Comparison of ENCODE assay signal across 8 mouse cellular contexts in the genomic region with DNA sequence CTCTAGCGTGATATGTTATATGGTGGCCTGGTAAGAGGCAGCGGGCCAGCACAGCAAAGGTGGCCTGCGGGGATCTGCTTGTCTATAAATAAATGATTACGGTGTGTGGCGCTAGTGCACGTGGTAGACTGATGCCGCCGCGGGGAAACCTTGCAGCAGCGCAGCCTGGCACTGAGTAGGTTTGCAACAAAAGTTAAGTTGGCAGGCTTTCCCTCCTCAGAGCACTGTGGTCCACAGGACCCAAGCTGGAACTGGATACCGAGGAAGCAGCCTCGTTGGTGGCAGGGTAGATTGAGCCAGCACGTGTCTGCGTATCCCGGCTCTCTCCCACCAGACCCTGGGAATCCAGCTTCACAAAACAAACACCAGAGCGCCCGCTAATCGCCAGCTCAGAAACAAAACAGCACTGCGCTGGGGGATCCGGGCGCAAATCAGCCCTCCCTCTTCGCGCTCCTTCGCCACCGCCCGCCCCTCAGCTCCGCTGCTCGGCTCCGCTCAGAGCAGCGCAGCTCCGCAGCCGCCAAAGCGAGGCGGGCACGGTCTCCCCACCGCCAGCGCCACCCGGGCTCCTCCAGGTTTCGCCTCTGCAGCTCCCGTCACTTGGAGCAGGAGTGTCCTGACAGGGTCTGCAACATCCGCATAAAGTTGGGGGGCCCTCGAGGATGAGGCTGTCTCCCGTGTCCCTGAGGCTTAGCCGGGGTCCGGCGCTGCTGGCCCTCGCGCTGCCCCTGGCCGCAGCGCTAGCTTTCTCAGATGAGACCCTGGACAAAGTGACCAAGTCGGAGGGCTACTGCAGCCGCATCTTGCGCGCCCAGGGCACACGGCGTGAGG. TPM values are rescaled to one million over a fixed set of nuclear protein-coding genes. Genes with fewer than 3 reads are reported as not detected.
DNase-seq lines count a peak whose midpoint lies in the region; ATAC-seq and TF ChIP-seq lines count a peak whose summit lies in the region.

Gene Spon1, plus strand, starts transcription at position 332 of the 831 bp plus-strand sequence.

- no peaks in the 10 kb centered on the region for H3K36me3 ChIP-seq in testis, adult 2 months (ENCODE audit: control insufficient read depth, insufficient read depth, low read length)
- no peaks in the 10 kb centered on the region for H3K36me3 ChIP-seq in heart, embryonic 10.5 days
- H3K36me3 ChIP-seq in liver, embryonic 13.5 days = no peaks in the 10 kb centered on the region
- no peaks in the 10 kb centered on the region for H3K36me3 ChIP-seq in neural tube, embryonic 11.5 days (ENCODE audit: control insufficient read depth, insufficient read depth, low read length)

- no peak within 1 kb of the TSS for H3K9ac ChIP-seq in liver, embryonic 13.5 days
- H3K9ac ChIP-seq in neural tube, embryonic 11.5 days (ENCODE audit: low read length) = peak within 1 kb of the TSS; percentile 70

- WGBS in heart, embryonic 10.5 days = under 1% methylated on average over 56 of the region's 56 CpGs
- WGBS in liver, embryonic 13.5 days (ENCODE audit: insufficient replicate concordance) = 3% methylated on average over 56 of the region's 56 CpGs
- under 1% methylated on average over 56 of the region's 56 CpGs for WGBS in neural tube, embryonic 11.5 days

- no peak for TF ChIP-seq CTCF in testis, adult 2 months (IDR thresholded peaks at IDR 0.05; ENCODE audit: control insufficient read depth, insufficient read depth, insufficient replicate concordance, low read depth, low read length)
- TF ChIP-seq CTCF in embryonic fibroblast, embryonic 13.5 days (IDR thresholded peaks at IDR 0.05; ENCODE audit: borderline replicate concordance, insufficient read depth, low read length) = no peak

- no peak; the same call in 1 of the 2 replicates for TF ChIP-seq POLR2A in testis, adult 2 months (IDR thresholded peaks at IDR 0.05; ENCODE audit: control insufficient read depth, low read depth, low read length)
- no peak for TF ChIP-seq POLR2A in embryonic fibroblast, embryonic 13.5 days (IDR thresholded peaks at IDR 0.05; ENCODE audit: low read depth, low read length)

- no peak for ATAC-seq in liver, embryonic 13.5 days (ENCODE audit: low read depth)
- peak; percentile 88 for ATAC-seq in neural tube, embryonic 11.5 days (ENCODE audit: insufficient read depth, low FRiP score, low TSS enrichment)

- no peak within 1 kb of the TSS for H3K27ac ChIP-seq in testis, adult 2 months (ENCODE audit: control insufficient read depth, insufficient read depth, low read depth, low read length)
- no peak within 1 kb of the TSS for H3K27ac ChIP-seq in embryonic fibroblast, embryonic 13.5 days (ENCODE audit: insufficient read depth, low read length)
- H3K27ac ChIP-seq in heart, embryonic 10.5 days = peak within 1 kb of the TSS; percentile 93
- no peak within 1 kb of the TSS for H3K27ac ChIP-seq in liver, embryonic 13.5 days
- H3K27ac ChIP-seq in neural tube, embryonic 11.5 days (ENCODE audit: low read depth, low read length) = peak within 1 kb of the TSS; percentile 54; the same call in 1 of the 2 replicates

- H3K9me3 ChIP-seq in heart, embryonic 10.5 days = no peaks in the 10 kb centered on the region
- no peaks in the 10 kb centered on the region for H3K9me3 ChIP-seq in liver, embryonic 13.5 days (replicated peaks)
- peaks cover 3% of the 10 kb centered on the region; the same call in 1 of the 2 replicates for H3K9me3 ChIP-seq in neural tube, embryonic 11.5 days (ENCODE audit: control insufficient read depth, low read length)

- peak within 1 kb of the TSS; percentile 52 for H3K4me2 ChIP-seq in liver, embryonic 13.5 days
- peak within 1 kb of the TSS; percentile 82 for H3K4me2 ChIP-seq in neural tube, embryonic 11.5 days (ENCODE audit: low read depth)

- DNase-seq in testis, postnatal 14 days (ENCODE audit: low spot score) = no peak
- peak; percentile 88 for DNase-seq in heart, embryonic 10.5 days (ENCODE audit: low spot score)
- DNase-seq in kidney, postnatal 14 days = peak; percentile 54
- DNase-seq in liver, embryonic 13.5 days = no peak
- peak; percentile 80 for DNase-seq in neural tube, embryonic 11.5 days (ENCODE audit: low spot score)
- peak; percentile 69 for DNase-seq in thymus, postnatal 14 days

- peaks cover 4% of the 10 kb centered on the region for H3K4me1 ChIP-seq in testis, adult 2 months (ENCODE audit: control insufficient read depth, insufficient read depth, low read length)
- no peaks in the 10 kb centered on the region for H3K4me1 ChIP-seq in embryonic fibroblast, embryonic 13.5 days (ENCODE audit: control insufficient read depth, insufficient read depth, low read length)
- peaks cover 58% of the 10 kb centered on the region for H3K4me1 ChIP-seq in heart, embryonic 10.5 days
- no peaks in the 10 kb centered on the region for H3K4me1 ChIP-seq in liver, embryonic 13.5 days (replicated peaks)
- peaks cover 14% of the 10 kb centered on the region; the same call in 1 of the 2 replicates for H3K4me1 ChIP-seq in neural tube, embryonic 11.5 days (ENCODE audit: control insufficient read depth, insufficient read depth, low read length)

- H3K27me3 ChIP-seq in testis, adult 2 months (ENCODE audit: control insufficient read depth, insufficient read depth, low read length) = no peaks in the 10 kb centered on the region
- H3K27me3 ChIP-seq in heart, embryonic 10.5 days (ENCODE audit: insufficient read depth, poor library complexity, severe bottlenecking) = peaks cover 6% of the 10 kb centered on the region; the same call in 1 of the 2 replicates
- peaks cover 50% of the 10 kb centered on the region for H3K27me3 ChIP-seq in liver, embryonic 13.5 days
- H3K27me3 ChIP-seq in neural tube, embryonic 11.5 days (ENCODE audit: control insufficient read depth, insufficient read depth, low read length) = peaks cover 25% of the 10 kb centered on the region

- H3K4me3 ChIP-seq in testis, adult 2 months (ENCODE audit: control insufficient read depth, low read depth, low read length) = peak within 1 kb of the TSS; percentile 73
- H3K4me3 ChIP-seq in embryonic fibroblast, embryonic 13.5 days (ENCODE audit: insufficient read depth, low read length) = peak within 1 kb of the TSS; percentile 36
- H3K4me3 ChIP-seq in heart, embryonic 10.5 days = peak within 1 kb of the TSS; percentile 66
- H3K4me3 ChIP-seq in liver, embryonic 13.5 days (replicated peaks) = peak within 1 kb of the TSS; percentile 36
- peak within 1 kb of the TSS; percentile 54 for H3K4me3 ChIP-seq in neural tube, embryonic 11.5 days (ENCODE audit: low read depth, low read length)

RNA-seq across cellular contexts. Expression of gene Spon1, which starts in this region (rescaled TPM):
- 3.6 and 4.2 TPM in 2 replicates for polyA plus RNA-seq in testis, adult 2 months (2012; rRNA removed)
- polyA plus RNA-seq in embryonic fibroblast, embryonic 13.5 days (2011; ENCODE audit: insufficient read length, low read depth, missing spikeins) = 0.22 and 0.56 TPM in 2 replicates
- 62.0 and 100 TPM in 2 replicates for polyA plus RNA-seq in heart, embryonic 10.5 days (2016; fragmentation: Nextera tagmentation; extraction: Ambion mirVana)
- 0.95 and 1.1 TPM in 2 replicates for polyA plus RNA-seq in liver, embryonic 13.5 days (2015; fragmentation: Nextera tagmentation; extraction: Ambion mirVana)
- 66.4 and 79.1 TPM in 2 replicates for polyA plus RNA-seq in neural tube, embryonic 11.5 days (2014; fragmentation: Nextera tagmentation; extraction: Ambion mirVana)

Comparison
In these comparisons a context has a peak if more than half of its experiments do, and no peak if none do; other contexts are left out.
1. RNA of gene Spon1 (polyA plus RNA-seq): 66.4 to 79.1 TPM in neural tube, embryonic 11.5 days and 62.0 to 100 TPM in heart, embryonic 10.5 days; 3.6 to 4.2 TPM in testis, adult 2 months, 0.95 to 1.1 TPM in liver, embryonic 13.5 days and 0.22 to 0.56 TPM in embryonic fibroblast, embryonic 13.5 days; every median in the first group is over 10 times any median in the second.
2. H3K27ac ChIP-seq: peak in heart, embryonic 10.5 days (single experiment) and neural tube, embryonic 11.5 days (single experiment); none in testis, adult 2 months (single experiment), embryonic fibroblast, embryonic 13.5 days (single experiment) and liver, embryonic 13.5 days (single experiment).
3. DNase-seq: peak in heart, embryonic 10.5 days (single experiment), kidney, postnatal 14 days (single experiment), neural tube, embryonic 11.5 days (single experiment) and thymus, postnatal 14 days (single experiment); none in testis, postnatal 14 days (single experiment) and liver, embryonic 13.5 days (single experiment).
4. Peak in every context shown above with its lines, with median percentiles within 50 percentile points of each other: H3K4me3 ChIP-seq.